ENCODE assay signal across 14 mouse cellular contexts in genomic region chr1:183507893-183508292, GRCm38 (mm10).
"Had no signal": no experiment of that assay in that cellular context is flagged by ENCODE, and none has a peak within 500 bp of the region (broad histone marks: within the 10 kb centered on the region; RNA-seq: fewer than 3 reads in every experiment).

No protein-coding gene starts in this region.

- ATAC-seq: midbrain, embryonic 13.5 days; midbrain, embryonic 15.5 days had no signal

- DNase-seq: lung, adult 18-20 months; lung, embryonic 14.5 days; lung, postnatal 10 days; lung, postnatal 4 days; retina, postnatal 1 day; right cerebral cortex, adult 18-20 months; right cerebral cortex, postnatal 25 days; right cerebral cortex, postnatal 4 days; spleen, adult 18-20 months; thymus, adult 18-20 months; thymus, postnatal 14 days; thymus, postnatal 36 days had no signal
